Mouse (Mus musculus) intestine, embryonic 16.5 days (tissue): ENCODE results near the gene Fbxo45. TPM values are rescaled to one million over a fixed set of nuclear protein-coding genes. Genes with fewer than 3 reads are reported as not detected.
A peak's percentile ranks its signal among the peaks of the same experiment; 100 is the strongest.

Experiments
- ATAC-seq: fragments of 200-750 bp; cut with Nextera tagmentation; 2 replicates; pipeline ENCODE4 v1.8.0; 2017; ENCODE audit warnings: moderate TSS enrichment, moderate library complexity
- H3K27ac ChIP-seq: fragments of 300-500 bp; sonication (generic); 2 replicates; pipeline ENCODE4 v1.5.1; 2014; ENCODE audit warnings: mild to moderate bottlenecking, low read length
- H3K27me3 ChIP-seq: fragments of 300-500 bp; sonication (generic); replicated peaks from 2 replicates; pipeline ENCODE4 v1.6.1; 2014; ENCODE audit warnings: low read length, control low read depth, mixed read lengths; ENCODE audit not compliant: control insufficient read depth, insufficient read depth
- H3K36me3 ChIP-seq: fragments of 300-500 bp; sonication (generic); 2 replicates; pipeline ENCODE4 v1.6.1; 2014; ENCODE audit warnings: low read length, control low read depth; ENCODE audit not compliant: control insufficient read depth, insufficient read depth
- H3K4me1 ChIP-seq: fragments of 300-500 bp; sonication (generic); 2 replicates; pipeline ENCODE4 v1.6.1; 2014; ENCODE audit warnings: low read length, control low read depth, mixed read lengths; ENCODE audit not compliant: control insufficient read depth, insufficient read depth
- H3K4me2 ChIP-seq: fragments of 300-500 bp; sonication (generic); 2 replicates; pipeline ENCODE4 v1.6.1; 2014; ENCODE audit warnings: low read depth, low read length, control low read depth
- H3K4me3 ChIP-seq: fragments of 300-500 bp; sonication (generic); 2 replicates; pipeline ENCODE4 v1.5.1; 2014; ENCODE audit warnings: mild to moderate bottlenecking, low read length
- H3K9ac ChIP-seq: fragments of 300-500 bp; sonication (generic); 2 replicates; pipeline ENCODE4 v1.6.1; 2014; ENCODE audit warnings: low read depth, low read length
- H3K9me3 ChIP-seq: fragments of 300-500 bp; sonication (generic); 2 replicates; pipeline ENCODE4 v1.6.1; 2016; ENCODE audit warnings: low read length, control low read depth; ENCODE audit not compliant: control insufficient read depth
- WGBS: fragments of 180-500 bp; shearing (Covaris S2); extraction: QIAGEN DNeasy Blood & Tissue Kit; methylation state at CpG from one replicate; pipeline ENCODE4 v1.1.7; 2014; 5-methylcytosine and 5-hydroxymethylcytosine counted together
- polyA plus RNA-seq: library from polyadenylated mRNA; unstranded; fragments of >200 nt; fragmentation: Nextera tagmentation; extraction: Ambion mirVana; gene quantifications from 2 replicates; pipeline ENCODE4 v1.2.1, GENCODE M21; 2015

Gene Fbxo45
- 2.6 and 2.7 TPM in 2 replicates for polyA plus RNA-seq

DNA sequence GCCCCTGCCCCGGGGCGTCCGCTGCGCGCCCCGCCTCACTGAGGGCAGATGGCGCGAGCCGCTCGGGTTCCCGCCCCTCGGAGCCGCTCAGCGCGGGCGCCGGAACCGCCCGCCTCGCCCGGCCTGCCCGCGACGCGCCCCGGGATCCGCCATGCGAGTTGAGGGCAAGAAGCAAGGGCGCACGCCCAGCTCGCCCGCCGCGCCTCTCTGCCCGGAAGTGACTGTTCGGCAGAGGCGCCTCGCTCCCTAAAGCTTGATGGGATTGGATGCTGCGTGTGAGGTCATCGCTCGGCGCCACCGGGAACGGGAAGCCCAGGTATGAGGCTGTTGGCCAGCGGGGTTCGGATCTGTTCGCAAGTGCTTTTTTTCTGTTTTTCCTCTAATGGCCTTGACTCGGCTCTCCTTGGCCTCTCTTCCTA lies at the start of gene Fbxo45, which contains the start of gene Wdr53:
Gene Fbxo45, minus strand, starts transcription at position 207 of the 419 bp plus-strand sequence.
Gene Wdr53, plus strand, starts transcription at position 276 of the 419 bp plus-strand sequence.
- peaks cover 18% of the 10 kb centered on the region for H3K4me1 ChIP-seq
- H3K27ac ChIP-seq = peak within 1 kb of the TSS; percentile 95
- H3K36me3 ChIP-seq = no peaks in the 10 kb centered on the region
- H3K4me3 ChIP-seq = peak within 1 kb of the TSS; percentile 93
- H3K9ac ChIP-seq = peak within 1 kb of the TSS; percentile 95
- H3K4me2 ChIP-seq = peak within 1 kb of the TSS; percentile 82
- under 1% methylated on average over 48 of the region's 48 CpGs for WGBS
- no peaks in the 10 kb centered on the region for H3K9me3 ChIP-seq
- peak; percentile 99 for ATAC-seq
- no peaks in the 10 kb centered on the region for H3K27me3 ChIP-seq

GRCm38 (mm10) chr16:32291821-32292220 lies 44.9 kb upstream of the Fbxo45 start:
- 94% methylated on average over 4 of the region's 4 CpGs for WGBS
- no peak overlapping the region for H3K4me2 ChIP-seq

GRCm38 (mm10) chr16:32282608-32283007 lies 35.6 kb upstream of the Fbxo45 start:
- no peaks in the 10 kb centered on the region for H3K27me3 ChIP-seq
- H3K9ac ChIP-seq = no peak overlapping the region
- H3K36me3 ChIP-seq = peaks cover 10% of the 10 kb centered on the region
- H3K4me2 ChIP-seq = no peak overlapping the region
- no peak for ATAC-seq
- H3K9me3 ChIP-seq = 0 out of 2 replicates have a peak, but pooled peaks cover 7% of the 10 kb centered on the region
- H3K4me1 ChIP-seq = peaks cover 12% of the 10 kb centered on the region
- no peak overlapping the region for H3K4me3 ChIP-seq
- H3K27ac ChIP-seq = no peak overlapping the region

More at GRCm38 (mm10) chr16:32291821-32292220, 44.9 kb upstream of the Fbxo45 start:
- Histone ChIP-seq H3K27ac (no peak overlapping the region), H3K4me1 (no peaks in the 10 kb centered on the region), H3K9ac (no peak overlapping the region), H3K27me3 (no peaks in the 10 kb centered on the region), H3K36me3 (peaks cover 9% of the 10 kb centered on the region), H3K9me3 (no peaks in the 10 kb centered on the region), H3K4me3 (no peak overlapping the region)
- no peak for ATAC-seq

DNA sequence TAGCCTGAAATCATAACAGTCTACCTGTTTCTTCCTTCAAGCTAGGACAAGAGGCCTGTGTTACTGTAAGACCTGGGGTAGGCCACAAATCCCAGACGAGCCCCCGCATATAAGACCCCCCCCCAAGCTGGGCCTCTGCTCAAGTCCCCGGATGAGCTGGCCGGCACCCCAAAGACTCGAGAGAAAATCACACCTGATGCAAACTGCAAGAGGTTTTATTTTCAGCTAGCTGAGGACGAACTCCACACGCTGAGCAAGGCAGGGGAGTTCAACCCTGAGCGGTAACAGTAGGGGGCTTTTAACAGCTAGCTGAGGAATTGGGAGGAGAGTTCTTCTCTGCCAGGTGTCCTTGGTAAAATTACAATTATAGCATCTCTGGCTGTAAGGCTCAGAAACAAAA lies 33.3 kb upstream of the Fbxo45 start:
- Histone ChIP-seq H3K4me2 (no peak overlapping the region), H3K9me3 (0 out of 2 replicates have a peak, but pooled peaks cover 7% of the 10 kb centered on the region), H3K27me3 (no peaks in the 10 kb centered on the region), H3K4me3 (no peak overlapping the region), H3K27ac (no peak overlapping the region), H3K36me3 (peaks cover 7% of the 10 kb centered on the region), H3K9ac (no peak overlapping the region), H3K4me1 (peaks cover 12% of the 10 kb centered on the region)
- no peak for ATAC-seq
- WGBS = 94% methylated on average over 8 of the region's 8 CpGs

DNA sequence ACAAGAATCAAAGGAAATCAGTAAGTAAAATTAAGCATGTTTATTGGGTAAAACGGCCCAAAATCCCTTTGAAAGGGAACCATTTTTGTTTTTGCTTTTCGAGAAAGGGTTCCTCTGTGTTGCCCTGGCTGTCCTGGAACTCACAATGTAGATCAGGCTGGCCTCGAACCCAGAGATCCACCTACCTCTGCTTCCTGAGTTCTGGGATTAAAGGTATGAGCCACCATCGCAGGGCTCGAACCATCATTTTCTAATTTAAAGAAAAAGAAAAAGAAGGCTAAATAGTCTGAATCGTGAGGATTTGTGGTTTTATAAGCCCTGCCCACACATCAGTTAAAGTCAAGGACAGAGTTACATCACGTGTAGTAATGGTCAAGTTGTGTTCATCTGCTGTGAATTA lies 31.4 kb upstream of the Fbxo45 start:
- Histone ChIP-seq H3K4me3 (peak overlapping the region; percentile 86), H3K27me3 (no peaks in the 10 kb centered on the region), H3K4me1 (peaks cover 6% of the 10 kb centered on the region), H3K36me3 (peaks cover 7% of the 10 kb centered on the region), H3K9me3 (0 out of 2 replicates have a peak, but pooled peaks cover 7% of the 10 kb centered on the region), H3K4me2 (peak overlapping the region; percentile 70), H3K9ac (peak overlapping the region; percentile 93), H3K27ac (peak overlapping the region; percentile 98; the same call in 1 of the 2 replicates)
- no peak for ATAC-seq
- WGBS = 50% methylated on average over 7 of the region's 7 CpGs

DNA sequence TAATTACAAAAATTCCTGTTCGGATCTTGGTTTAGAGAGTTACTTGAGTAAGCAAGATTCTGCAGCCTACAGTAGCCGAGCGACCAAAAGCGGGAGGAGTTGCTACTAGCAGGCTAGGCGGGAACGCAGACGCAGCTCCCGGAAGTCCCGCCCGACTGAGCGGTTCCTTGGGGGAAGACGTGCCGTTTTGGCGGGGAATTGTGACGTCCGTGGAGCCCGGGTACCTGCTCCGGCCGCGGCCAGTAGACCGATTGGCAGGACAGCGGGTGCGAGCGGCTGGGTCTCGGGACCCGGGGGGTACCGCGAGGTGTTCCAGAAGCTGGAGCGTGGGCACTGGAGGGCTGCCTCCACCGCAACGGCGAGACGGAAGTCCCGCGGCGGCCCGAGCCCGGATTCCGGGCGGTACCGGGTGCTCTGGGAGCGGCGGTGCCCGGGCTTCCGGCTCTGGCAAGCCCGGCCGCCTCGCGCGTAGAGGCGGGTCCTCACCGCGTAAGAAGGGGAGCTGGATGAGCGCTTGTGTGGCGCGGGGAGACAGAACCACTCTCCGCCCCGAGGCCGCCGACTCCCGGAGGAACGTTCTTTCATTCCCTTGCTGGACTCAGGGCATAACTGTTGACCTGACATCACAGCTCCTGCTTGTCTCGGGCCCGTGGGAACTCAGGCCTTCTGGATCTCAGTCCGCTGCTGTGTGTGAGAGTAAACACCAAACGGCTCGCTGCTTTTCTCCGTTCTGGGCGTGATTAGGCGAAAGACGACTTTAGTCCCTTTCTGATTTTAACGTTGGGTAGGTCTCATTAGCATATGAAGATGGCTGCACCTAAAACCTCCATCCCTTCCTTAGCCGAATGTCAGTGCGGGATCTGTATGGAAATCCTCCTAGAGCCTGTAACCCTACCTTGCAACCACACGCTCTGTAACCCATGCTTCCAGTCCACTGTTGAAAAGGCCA lies 30.6 kb upstream of the Fbxo45 start, which contains the start of gene Rnf168:
Gene Rnf168, plus strand, starts transcription at position 152 of the 949 bp plus-strand sequence.
- ATAC-seq = peak; percentile 98
- H3K36me3 ChIP-seq = peaks cover 7% of the 10 kb centered on the region
- H3K27ac ChIP-seq = peak within 1 kb of the TSS; percentile 98
- H3K9me3 ChIP-seq = 0 out of 2 replicates have a peak, but pooled peaks cover 7% of the 10 kb centered on the region
- H3K4me1 ChIP-seq = peaks cover 3% of the 10 kb centered on the region
- WGBS = 0% methylated on average over 75 of the region's 75 CpGs
- H3K4me2 ChIP-seq = peak within 1 kb of the TSS; percentile 70
- peak within 1 kb of the TSS; percentile 93 for H3K9ac ChIP-seq
- H3K27me3 ChIP-seq = no peaks in the 10 kb centered on the region
- H3K4me3 ChIP-seq = peak within 1 kb of the TSS; percentile 86

GRCm38 (mm10) chr16:32275830-32276229 lies 28.9 kb upstream of the Fbxo45 start:
- no peak for ATAC-seq
- 77% methylated on average over 1 of the region's 1 CpGs for WGBS
- H3K4me3 ChIP-seq = no peak overlapping the region
- no peaks in the 10 kb centered on the region for H3K27me3 ChIP-seq
- peaks cover 7% of the 10 kb centered on the region for H3K36me3 ChIP-seq
- no peak overlapping the region for H3K27ac ChIP-seq
- H3K4me2 ChIP-seq = no peak overlapping the region
- H3K4me1 ChIP-seq = peaks cover 3% of the 10 kb centered on the region
- 0 out of 2 replicates have a peak, but pooled peaks cover 7% of the 10 kb centered on the region for H3K9me3 ChIP-seq
- no peak overlapping the region for H3K9ac ChIP-seq

GRCm38 (mm10) chr16:32275041-32275440 lies 28.1 kb upstream of the Fbxo45 start:
- Histone ChIP-seq H3K9me3 (0 out of 2 replicates have a peak, but pooled peaks cover 4% of the 10 kb centered on the region), H3K9ac (no peak overlapping the region), H3K4me1 (peaks cover 3% of the 10 kb centered on the region), H3K4me2 (no peak overlapping the region), H3K27ac (no peak overlapping the region), H3K27me3 (no peaks in the 10 kb centered on the region), H3K36me3 (peaks cover 4% of the 10 kb centered on the region), H3K4me3 (no peak overlapping the region)
- ATAC-seq = no peak
- 89% methylated on average over 6 of the region's 6 CpGs for WGBS

DNA sequence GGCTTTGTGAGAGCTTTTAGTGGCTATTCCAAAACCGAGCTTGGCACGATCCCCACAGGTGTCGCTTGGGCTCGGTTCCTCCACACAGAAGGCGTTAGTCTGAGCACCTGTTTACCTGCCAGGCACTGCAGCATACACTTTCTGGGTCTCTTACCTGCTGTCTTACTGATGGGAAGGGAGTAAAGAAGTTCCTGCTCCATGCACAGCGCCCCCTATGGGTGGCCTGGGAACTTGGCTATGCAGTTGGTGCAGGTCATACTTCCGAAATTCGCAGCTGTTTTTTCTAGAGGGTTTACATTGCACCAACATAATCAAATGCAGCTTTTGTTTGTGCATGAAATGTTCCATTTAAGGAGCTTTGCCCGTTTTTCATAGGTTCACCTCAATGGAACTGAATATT lies 26.4 kb upstream of the Fbxo45 start:
- no peaks in the 10 kb centered on the region for H3K4me1 ChIP-seq
- H3K4me3 ChIP-seq = no peak overlapping the region
- no peaks in the 10 kb centered on the region for H3K36me3 ChIP-seq
- WGBS = 55% methylated on average over 9 of the region's 9 CpGs
- ATAC-seq = no peak
- no peaks in the 10 kb centered on the region for H3K9me3 ChIP-seq
- no peak overlapping the region for H3K4me2 ChIP-seq
- no peak overlapping the region for H3K9ac ChIP-seq
- no peaks in the 10 kb centered on the region for H3K27me3 ChIP-seq
- H3K27ac ChIP-seq = no peak overlapping the region
